Mouse (Mus musculus): ENCODE results near the gene Abcb6. TPM values are rescaled to one million over a fixed set of nuclear protein-coding genes. Genes with fewer than 3 reads are reported as not detected.

Abcb6 gene
- total RNA-seq, 2 experiments from 2014 or later: 75.6 to 101 TPM

DNA sequence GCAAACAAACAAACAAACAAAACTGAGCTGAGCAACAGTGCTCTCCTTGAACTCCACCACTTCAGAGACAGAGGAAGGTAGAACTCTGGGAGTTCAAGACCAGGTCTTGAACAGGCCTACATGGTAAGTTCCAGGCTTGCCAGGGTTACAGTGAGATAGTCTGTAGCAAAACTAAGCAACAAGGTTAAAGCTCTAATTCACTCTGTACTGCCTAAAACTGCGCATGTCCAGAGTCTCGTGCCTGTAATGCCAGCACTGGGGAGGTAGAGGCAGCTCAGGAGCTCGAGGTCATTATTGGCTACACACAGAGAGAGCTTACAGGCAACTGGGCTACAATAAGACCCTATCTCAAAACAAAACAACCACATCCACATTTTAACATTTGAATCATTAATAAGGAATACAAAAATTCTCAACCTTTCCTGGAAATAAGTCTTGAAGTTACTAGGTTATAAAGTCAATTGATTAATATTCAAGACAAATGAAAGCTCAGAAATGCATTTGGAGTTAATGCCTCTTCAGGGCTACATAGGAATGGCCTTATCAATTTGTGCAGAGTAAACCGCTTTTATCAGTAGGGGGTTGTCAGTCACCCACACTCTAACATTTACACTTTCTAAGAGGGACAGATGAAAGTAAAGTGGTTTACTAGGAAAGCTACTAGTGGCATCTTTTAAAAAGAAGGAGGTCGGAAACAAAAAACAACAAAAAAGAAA, 20.5 kb downstream of the Abcb6 start:
- ATAC-seq (replicated peaks; ENCODE audit: low FRiP score, low TSS enrichment, poor library complexity, severe bottlenecking): peak; percentile 86

DNA sequence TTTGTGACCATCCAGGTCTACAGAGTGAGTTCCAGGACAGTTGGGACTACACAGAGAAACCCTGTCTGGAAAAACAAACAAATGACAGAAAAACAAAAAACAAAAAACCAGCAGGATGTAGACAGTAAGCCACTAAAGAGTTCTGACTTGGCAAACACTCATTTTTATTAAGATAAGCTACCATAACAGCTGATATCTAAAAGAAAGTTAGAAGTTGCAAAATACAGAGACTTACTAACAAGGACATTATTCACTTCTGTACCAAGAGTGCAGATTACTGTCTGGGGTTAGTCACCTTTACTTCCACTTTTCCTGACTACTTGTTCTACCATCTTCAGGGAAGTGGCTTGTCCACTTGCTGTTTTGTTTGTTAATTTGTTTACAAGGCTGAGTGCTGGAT, 21.2 kb downstream of the Abcb6 start:
- ATAC-seq (replicated peaks; ENCODE audit: low FRiP score, low TSS enrichment, poor library complexity, severe bottlenecking): no peak

DNA sequence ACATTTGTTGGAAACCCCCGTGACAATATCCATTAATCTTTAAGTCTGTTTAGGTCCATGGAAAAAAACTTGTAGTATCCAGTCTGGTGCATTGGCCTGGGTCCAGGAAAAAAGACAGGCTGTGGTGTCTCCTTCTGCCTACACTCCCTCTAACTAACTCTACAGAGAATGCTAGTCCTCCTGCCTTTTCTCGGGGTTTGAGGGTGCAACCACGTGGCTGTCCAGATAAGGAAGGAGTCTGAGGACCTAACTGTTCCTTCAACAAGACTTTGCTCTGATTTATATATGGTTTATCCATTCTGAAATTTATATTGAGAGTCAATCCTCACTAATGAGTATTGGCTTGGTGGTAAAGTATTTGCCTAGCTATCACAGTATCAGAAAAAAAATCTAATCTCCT, 24.4 kb downstream of the Abcb6 start:
- ATAC-seq (replicated peaks; ENCODE audit: low FRiP score, low TSS enrichment, poor library complexity, severe bottlenecking): peak; percentile 54

DNA sequence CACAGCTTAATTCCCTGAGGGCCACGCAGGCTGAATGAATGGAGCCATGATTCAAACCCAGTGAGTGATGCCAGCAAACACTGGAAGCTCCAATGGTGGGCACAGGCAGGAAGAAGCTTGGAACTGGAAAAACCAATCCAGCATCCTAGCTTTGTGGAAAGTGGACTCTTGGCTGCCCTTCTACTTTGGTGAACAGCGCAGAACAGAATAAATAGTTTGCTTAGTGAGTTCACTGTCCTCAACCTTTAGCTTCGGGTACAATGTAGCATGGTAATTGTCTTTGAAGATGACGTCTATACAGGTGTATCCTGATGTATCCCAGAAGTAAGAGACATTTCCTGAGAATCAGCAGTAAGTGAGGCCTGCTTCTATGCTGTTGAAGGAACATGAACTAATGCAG, 31.5 kb downstream of the Abcb6 start:
- no peak for ATAC-seq (replicated peaks; ENCODE audit: low FRiP score, low TSS enrichment, poor library complexity, severe bottlenecking)

DNA sequence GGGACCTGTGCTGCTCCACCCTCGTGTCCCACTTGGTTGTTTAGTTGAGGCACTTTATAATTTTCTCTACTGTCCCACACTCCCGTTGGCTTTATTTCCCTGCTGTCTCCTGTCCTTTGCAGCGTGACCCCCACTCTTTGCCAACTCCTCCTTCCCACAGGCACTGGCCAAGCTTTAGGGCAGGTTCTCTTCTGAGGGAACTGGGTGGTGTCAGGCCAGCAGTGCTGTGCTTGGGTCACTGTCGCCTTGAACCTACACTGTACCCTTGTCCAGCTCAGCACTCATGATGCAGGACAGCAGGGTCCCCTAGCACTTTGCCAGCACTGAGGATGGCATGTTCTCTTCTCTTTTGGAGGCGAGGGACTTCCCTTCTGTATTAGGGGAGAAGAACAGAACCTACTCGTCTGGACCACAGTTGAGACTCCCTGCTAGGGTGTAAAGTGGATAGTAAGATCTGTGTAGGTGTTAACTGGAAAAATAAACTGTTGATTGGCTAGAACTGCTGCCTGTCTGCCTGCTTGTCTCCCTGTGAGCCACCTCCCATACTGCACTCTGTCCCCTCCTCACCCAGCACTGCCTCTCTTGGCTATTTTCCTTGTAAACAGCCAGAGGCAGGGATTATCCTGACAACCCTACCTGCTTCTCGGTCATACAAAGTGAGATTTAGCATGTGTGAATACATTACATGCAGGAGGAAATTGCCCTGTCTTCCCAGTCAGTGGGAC, 32.6 kb downstream of the Abcb6 start:
- ATAC-seq (replicated peaks; ENCODE audit: low FRiP score, low TSS enrichment, poor library complexity, severe bottlenecking): no peak

DNA sequence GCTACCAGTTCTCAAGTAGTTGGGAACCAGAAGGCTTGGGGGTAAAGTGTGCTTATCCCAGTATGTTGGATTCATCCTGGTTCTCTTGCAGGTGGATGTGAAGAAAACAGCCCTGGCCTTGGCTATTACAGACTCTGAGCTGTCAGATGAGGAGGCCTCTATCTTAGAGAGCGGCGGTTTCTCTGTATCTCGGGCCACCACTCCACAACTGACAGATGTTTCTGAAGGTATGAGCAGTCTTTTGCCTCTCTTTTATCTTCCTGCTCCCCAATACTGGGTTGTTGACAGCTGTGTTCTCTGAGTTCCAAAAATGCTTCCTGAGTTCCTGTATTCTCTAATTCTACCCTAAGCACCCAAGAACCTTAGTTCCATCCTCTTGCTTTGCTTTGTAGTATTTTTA, 34.6 kb downstream of the Abcb6 start:
- peak; percentile 49 for ATAC-seq (replicated peaks; ENCODE audit: low FRiP score, low TSS enrichment, poor library complexity, severe bottlenecking)

DNA sequence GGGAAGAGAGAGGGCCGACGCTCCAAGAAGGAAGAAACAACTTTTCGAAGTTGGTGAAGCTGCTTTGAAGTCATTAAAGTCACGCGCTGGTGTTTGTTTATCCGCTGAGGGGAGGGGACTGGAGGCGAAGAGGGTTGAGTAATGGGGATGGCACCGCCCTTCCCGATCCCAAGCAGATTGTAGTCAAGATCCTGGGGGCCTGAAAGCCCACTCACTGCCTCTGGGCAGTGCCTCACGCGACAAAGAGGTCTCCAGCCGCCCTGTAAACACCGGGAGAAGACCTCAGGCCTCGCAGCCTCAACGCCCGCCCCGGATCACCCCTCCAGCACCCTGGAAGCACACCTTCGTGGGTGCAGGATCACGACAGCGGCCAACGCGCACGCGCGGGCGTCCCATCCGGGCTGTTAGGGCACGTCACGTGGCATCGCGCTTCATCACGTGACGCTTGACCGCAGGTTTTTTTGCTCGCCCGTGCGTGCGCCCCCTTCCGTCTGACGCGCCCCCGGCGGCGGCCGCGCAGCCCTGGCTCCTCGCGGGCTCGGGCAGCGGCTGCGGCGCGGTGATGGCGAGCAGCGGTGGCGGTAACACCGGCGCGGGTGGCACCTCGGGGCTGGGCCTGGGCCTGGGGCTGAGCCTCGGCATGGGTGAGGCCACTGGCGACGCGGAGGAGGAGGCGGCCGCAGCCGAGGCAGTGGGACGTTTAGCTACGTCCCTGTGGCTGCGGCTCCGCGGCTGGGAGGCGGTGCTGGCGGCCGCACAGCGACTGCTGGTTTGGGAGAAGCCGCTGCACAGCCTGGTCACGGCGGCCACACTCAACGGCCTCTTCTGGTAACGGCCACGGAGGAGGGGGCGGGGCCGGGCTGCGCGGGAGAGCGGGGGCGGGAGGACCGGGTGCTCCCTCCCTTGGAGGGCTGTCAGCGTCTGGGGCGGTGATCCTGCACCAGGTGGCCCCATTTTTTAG, 37.6 kb downstream of the Abcb6 start, which contains the start of the genes Cnppd1 and Retreg2:
Cnppd1 (minus strand) TSS at position 411 of the 961 bp plus-strand sequence.
Retreg2 (plus strand) TSS at position 478 of the 961 bp plus-strand sequence.
- peak; percentile 62 for ATAC-seq (replicated peaks; ENCODE audit: low FRiP score, low TSS enrichment, poor library complexity, severe bottlenecking)

DNA sequence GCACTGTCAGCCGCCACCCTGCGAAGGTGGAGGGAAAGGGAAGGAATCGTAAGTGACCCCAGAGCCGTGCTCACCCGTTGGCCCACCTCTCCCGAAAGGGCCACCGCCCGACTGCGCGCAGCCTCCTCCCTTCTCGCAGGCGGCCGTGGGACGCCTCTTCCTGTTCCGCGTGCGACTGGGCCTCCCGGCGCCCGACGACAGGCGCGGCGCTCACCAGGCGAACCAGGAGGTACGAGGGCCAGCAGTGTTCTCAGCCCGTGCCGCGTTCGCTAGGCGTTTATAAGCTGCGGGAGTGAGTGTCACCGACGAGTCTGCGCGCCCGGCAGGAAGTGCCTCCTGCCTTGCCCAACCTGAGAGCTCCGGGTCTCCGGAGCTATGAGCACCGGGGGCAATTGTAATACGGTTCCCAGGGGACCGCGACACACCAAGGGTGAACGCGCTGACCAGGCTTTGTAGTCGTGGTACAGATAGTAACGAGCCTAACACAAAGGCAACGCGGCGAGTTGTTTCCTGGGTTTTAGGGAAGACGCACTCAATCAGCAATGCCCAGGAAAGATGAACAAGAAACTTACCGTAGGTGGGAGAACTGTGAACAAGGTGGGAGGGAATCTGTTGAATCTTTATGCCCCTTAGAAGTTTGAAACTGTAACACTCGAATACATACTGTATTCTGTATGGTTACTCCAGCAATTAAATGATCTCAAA, 38.6 kb downstream of the Abcb6 start:
- peak; percentile 28; the same call in 1 of the 2 replicates for ATAC-seq (replicated peaks; ENCODE audit: low FRiP score, low TSS enrichment, poor library complexity, severe bottlenecking)

DNA sequence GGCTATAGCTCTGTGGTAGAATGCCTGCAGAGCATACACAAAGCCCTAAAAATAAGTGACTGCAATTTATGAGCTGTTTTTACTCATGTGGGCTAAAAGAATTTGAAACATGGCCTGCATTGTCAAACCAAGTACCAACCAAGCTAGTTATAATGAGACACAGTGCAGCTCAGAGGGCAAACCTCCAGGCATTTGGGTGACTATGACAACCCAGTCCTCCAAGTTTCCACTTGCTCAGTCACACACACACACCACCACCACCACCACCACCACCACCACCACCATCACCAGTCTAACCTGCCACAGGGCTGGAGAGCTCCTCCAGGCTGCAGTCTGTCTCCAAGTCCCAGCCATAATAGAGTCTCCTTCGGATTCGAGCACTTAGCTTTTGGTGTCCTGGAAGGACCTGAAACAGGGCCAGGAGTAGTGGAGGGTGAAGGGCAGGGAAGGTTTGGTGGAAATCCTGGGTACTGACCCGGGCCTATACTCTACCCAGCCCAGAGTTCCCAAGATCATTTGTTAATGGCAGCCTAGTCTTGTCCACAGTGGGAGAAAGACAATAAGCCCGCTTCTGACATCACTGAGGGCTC, 39.5 kb downstream of the Abcb6 start:
- no peak for ATAC-seq (replicated peaks; ENCODE audit: low FRiP score, low TSS enrichment, poor library complexity, severe bottlenecking)

DNA sequence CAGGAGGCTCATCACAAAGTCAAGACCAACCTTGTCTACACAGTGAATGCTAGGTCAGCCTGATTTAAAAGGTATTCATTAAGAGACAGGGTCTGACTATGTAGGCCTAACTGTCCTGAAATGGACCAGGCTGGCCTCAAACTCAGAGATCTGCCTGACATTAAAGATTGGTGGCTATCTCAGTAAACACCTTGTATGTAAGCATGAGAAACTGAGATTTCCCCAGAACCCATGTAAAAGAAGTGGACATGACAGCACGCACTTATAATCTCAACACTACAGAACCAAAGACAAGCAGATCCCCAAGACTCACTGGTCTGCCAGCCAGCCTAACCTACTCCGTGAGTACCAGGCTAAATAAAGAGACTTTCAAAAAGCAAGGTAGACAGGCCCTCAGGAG, 41.7 kb downstream of the Abcb6 start:
- no peak for ATAC-seq (replicated peaks; ENCODE audit: low FRiP score, low TSS enrichment, poor library complexity, severe bottlenecking)

DNA sequence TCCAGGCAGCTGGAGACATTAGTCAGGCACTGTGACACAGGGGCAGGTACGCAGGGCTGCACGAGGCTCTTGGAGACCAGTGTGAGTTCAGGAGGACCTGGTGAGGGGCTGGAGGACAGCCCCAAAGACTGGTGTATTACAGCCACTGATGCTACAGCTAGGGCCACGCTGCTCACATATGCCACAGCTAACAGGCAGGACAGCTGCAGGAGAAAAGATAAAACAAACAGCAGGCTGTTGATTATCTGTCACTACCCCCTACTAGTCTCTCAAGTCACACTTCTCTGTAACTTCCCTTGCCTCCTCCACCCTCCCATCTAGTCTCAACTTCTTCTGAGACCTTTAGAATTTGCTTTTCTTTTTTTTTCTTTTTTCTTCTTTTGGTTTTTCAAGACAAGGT, 43.5 kb downstream of the Abcb6 start:
- peak; percentile 88 for ATAC-seq (replicated peaks; ENCODE audit: low FRiP score, low TSS enrichment, poor library complexity, severe bottlenecking)

DNA sequence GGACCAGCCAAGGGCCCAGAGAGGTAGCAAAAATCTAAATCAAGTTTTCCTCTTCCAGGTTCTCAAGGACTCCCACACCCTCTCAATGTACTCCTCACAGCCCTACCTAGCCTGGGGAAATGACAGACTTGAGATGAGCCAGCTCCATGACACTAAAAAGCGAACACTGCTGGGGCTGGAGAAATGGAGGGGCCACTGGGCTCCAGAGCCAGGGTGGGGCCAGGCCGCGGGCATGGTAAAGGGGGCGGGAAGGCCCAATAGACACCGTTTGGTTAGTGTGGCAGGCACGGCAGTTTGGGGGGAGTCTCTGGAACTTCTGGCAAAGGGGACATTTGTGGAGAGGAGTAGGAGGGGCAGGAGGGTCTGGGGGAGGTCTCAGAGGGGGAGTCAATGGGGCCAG, 43.9 kb downstream of the Abcb6 start:
- ATAC-seq (replicated peaks; ENCODE audit: low FRiP score, low TSS enrichment, poor library complexity, severe bottlenecking): 0 out of 2 replicates have a peak, but pooled peaks have one; percentile 6

DNA sequence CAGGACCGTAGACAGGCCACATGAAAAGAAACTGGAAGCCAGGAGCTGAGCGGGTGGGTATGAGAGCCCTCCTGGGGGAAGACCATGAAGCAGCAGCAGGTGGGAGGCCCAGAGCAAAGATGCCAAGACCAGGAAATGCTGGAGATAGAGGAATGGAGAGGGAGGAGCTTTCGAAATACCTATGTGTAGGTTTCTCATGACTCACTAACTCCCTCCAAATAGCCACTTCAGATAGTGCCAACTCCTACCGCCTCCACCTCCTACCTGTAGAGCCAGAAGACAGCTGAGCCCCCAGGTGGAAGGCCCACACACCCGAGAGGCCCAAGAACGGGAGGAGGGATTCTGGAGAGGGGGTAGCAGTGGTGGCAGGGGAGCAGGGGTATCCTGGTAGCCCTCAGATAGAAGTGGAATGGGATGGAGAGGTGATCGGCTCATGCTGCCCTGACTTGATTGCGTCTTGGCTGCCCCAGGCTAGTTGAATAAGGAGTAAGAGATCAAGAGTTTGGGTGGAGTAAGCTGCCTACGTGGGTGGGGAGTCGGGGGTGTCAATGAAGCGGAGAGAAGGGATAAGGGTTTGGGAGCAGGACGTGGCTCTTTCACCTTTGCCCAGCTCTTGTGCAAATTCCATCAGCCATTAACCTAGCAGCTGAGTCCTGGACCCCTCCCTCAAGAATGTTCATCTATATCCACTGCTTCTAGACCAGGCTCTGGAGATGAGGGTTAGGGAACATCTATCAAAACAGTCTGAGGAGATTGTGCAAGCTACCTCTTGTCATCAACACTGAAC, 46.6 kb downstream of the Abcb6 start, which contains the start of gene Slc23a3:
Slc23a3 (minus strand) TSS at position 470 of the 787 bp plus-strand sequence.
- ATAC-seq (replicated peaks; ENCODE audit: low FRiP score, low TSS enrichment, poor library complexity, severe bottlenecking): no peak

DNA sequence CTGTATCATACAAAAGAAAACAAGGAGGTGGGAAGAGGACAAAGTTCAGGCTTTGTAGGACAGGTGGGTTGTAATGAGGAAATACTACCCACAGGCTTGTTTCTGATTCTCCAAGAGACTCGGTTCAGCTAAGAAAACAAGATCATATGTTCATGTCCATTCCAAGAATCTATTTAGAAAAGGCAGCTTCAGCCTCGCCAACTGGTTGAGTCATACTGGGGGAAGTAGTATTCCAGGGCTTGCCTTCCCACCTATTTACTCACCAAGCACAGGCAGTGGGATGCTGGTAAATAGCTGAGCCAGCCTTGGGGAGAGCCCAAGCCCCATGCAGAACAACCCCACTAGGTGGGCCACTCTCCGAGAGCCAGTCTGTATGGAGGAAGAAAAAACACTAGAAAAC, 51.6 kb downstream of the Abcb6 start:
- no peak for ATAC-seq (replicated peaks; ENCODE audit: low FRiP score, low TSS enrichment, poor library complexity, severe bottlenecking)

DNA sequence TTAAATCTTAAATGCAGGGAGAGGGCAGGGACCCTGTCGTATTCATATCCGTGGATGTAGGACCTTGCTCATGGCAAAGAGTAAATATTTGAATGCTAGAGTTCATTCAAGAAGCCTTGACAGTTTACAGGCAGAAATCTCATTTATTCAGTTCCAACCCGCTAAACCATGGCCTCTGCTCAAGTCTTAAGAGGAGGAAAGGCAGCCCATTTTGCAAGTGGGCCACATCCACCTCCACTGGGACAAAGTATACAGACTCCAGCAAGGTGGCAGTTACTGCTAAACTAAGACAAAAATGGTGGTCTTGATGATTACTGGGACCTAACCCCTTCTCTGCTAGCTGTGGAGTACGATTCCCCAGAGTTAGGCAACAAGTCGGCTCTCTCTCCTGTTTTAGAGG, 54.8 kb downstream of the Abcb6 start:
- ATAC-seq (replicated peaks; ENCODE audit: low FRiP score, low TSS enrichment, poor library complexity, severe bottlenecking): no peak

DNA sequence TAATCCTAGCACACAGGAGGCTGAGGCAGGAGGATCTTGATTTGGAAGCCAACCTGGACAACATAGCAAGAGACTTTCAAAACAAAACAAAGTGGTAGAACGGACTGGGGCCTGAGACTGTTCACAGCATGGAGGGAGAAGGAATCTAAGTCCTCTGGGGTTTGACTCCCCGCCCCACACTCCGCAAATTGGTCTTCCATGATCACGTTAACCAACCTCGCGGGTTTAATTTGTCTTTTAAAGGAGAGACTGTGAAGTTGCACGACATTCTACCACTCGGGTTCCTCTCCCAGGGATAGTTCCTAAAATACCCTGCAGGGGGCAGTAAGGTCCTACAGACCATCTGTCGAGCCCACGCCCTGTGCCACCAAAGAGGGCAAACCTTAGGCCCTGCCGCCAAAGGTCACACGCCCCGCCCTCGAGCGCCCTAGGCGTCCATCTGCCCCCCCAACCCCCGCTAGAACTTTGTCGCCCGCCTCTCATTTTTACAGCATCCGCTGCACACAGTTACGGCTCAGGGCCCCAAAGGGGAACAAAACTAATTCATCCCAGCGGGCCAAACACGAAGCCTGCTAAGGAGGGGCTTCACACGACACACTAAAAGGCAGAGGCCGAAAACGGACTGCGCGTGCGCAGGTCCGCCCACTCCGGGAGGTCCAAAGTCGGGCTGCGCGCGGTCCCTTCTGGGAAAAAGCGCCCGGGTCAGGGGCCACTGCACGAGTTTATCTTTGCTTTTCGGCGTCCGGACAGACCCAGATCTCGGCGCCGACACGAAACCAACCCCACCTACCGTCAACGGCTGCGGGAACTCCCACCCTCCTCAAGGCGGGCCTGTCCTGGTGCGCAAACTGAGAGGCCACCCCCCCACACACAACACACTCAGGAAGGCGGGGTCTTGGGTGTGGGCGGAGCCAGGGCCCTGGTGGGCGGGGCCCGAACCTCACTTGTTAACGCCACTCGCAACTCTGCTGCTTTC, 55.6 kb downstream of the Abcb6 start, which contains the start of gene Nhej1:
Nhej1 (minus strand) TSS at position 855 of the 976 bp plus-strand sequence.
- peak; percentile 94 for ATAC-seq (replicated peaks; ENCODE audit: low FRiP score, low TSS enrichment, poor library complexity, severe bottlenecking)

DNA sequence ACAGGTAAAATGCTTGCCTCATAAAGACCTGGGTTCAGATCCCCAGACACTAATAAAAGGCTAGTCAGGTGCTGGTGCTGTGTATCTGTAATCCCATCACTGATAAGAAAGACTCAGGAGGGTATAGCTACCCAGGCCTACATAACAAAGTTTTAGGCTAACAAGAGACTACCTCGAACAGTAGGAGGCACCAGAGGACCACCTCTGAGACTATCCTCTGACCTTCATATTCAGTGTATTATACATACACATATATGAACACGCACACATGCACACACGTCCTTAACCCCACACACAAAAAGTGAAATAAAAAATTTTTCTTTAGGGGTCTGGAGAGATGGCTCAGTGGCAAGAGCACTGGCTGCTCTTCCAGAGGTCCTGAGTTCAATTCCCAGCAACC, 58.0 kb downstream of the Abcb6 start:
- no peak for ATAC-seq (replicated peaks; ENCODE audit: low FRiP score, low TSS enrichment, poor library complexity, severe bottlenecking)
